Mouse (Mus musculus) myocyte (in vitro differentiated cells): ENCODE data around the gene Adig.

ENCODE experiments used
- CEBPB ChIP-seq: IDR thresholded peaks from 2 replicates; pipeline ENCODE4 v1.6.1; 2011; ENCODE audit warnings: mild to moderate bottlenecking, moderate library complexity; ENCODE audit not compliant: poor library complexity, insufficient read depth, severe bottlenecking
- MAX ChIP-seq: IDR thresholded peaks from one replicate; pipeline ENCODE4 v1.6.1; 2011; ENCODE audit warnings: low read depth, mild to moderate bottlenecking, control low read depth
- MYOG ChIP-seq, 3 experiments: IDR thresholded peaks; one replicate each; pipeline ENCODE4 v1.6.1; 2011; ENCODE audit warnings: control low read depth in 2 of 3, low read depth in 2 of 3, mild to moderate bottlenecking in 2 of 3; ENCODE audit not compliant: insufficient read length in 2 of 3, control insufficient read depth in 1 of 3, insufficient read depth in 1 of 3
- POLR2A ChIP-seq: IDR thresholded peaks from one replicate; pipeline ENCODE4 v1.6.1; 2011; ENCODE audit warnings: low read depth, mild to moderate bottlenecking, control low read depth, moderate library complexity; ENCODE audit not compliant: insufficient read length
- POLR2AphosphoS2 ChIP-seq: IDR thresholded peaks from one replicate; pipeline ENCODE4 v1.6.1; 2011; ENCODE audit warnings: low read depth, control low read depth; ENCODE audit not compliant: insufficient read length
- TCF12 ChIP-seq: IDR thresholded peaks from one replicate; pipeline ENCODE4 v1.6.1; 2011; ENCODE audit warnings: mild to moderate bottlenecking, control low read depth; ENCODE audit not compliant: poor library complexity, insufficient read depth, severe bottlenecking
- USF1 ChIP-seq: IDR thresholded peaks from one replicate; pipeline ENCODE4 v1.6.1; 2011; ENCODE audit warnings: low read depth, mild to moderate bottlenecking, control low read depth, moderate library complexity

- TF ChIP-seq MYOG (IDR thresholded peaks at IDR 0.05; ENCODE audit: control insufficient read depth in 1 of 3, insufficient read depth in 1 of 3, insufficient read length in 2 of 3, low read depth in 2 of 3) = no peak
- TF ChIP-seq POLR2AphosphoS2 = no peak
- no peak for TF ChIP-seq POLR2A
- no peak for TF ChIP-seq USF1
- no peak for TF ChIP-seq CEBPB
- TF ChIP-seq MAX = no peak
- TF ChIP-seq TCF12 = no peak
Measured at GRCm38 (mm10) chr2:158512528-158512927, 10.1 kb downstream of the Adig start, which contains the start of gene Arhgap40.
